Mouse (Mus musculus) layer of hippocampus, adult 2 months (tissue): ENCODE results near the gene Haspin. TPM values are rescaled to one million over a fixed set of nuclear protein-coding genes. Genes with fewer than 3 reads are reported as not detected.
"Not testable (repeated sequence)": the region's sequence is repeated elsewhere in the genome, so short reads cannot be mapped to it uniquely, and the experiment has no call there.

Experiments
- DNase-seq, 2 experiments: peaks; one replicate each; pipeline ENCODE4 v3.0.0; 2022; ENCODE audit warnings: low spot score in 2 of 2
- H3K27ac ChIP-seq: fragments of 200-600 bp; 2 replicates; pipeline ENCODE4 v1.8.1; 2022
- H3K4me3 ChIP-seq: fragments of 200-600 bp; 2 replicates; pipeline ENCODE4 v1.8.1; 2022; ENCODE audit warnings: mild to moderate bottlenecking
- CTCF ChIP-seq: fragments of 200-600 bp; conservative IDR thresholded peaks from 2 replicates; pipeline ENCODE4 v1.8.1; 2022; ENCODE audit warnings: antibody characterized with exemption, mild to moderate bottlenecking, moderate library complexity
- total RNA-seq, 2 experiments: library from RNA; stranded (reverse); gene quantifications; 2 replicates each; pipeline ENCODE4 v1.2.3; 2021

The Haspin gene
- total RNA-seq, 2 experiments from 2014 or later: 0.33 to 0.44 TPM

- peak in 1 of 2 experiments; percentile 13 for DNase-seq
- Histone ChIP-seq H3K27ac (no peak overlapping the region), H3K4me3 (no peak overlapping the region)
- peak; percentile 73 for TF ChIP-seq CTCF
These were observed 7.1 kb downstream of the Haspin start for GRCm38 (mm10) chr11:73131020-73131419.

GRCm38 (mm10) chr11:73126495-73126894, 11.6 kb downstream of the Haspin start:
- no peak overlapping the region for H3K27ac ChIP-seq
- TF ChIP-seq CTCF: no peak
- no peak overlapping the region for H3K4me3 ChIP-seq
- DNase-seq: no peak

- no peak for DNase-seq
- no peak for TF ChIP-seq CTCF
- H3K27ac ChIP-seq: no peak overlapping the region
- no peak overlapping the region for H3K4me3 ChIP-seq
These were observed 26.7 kb downstream of the Haspin start for GRCm38 (mm10) chr11:73111414-73111813.

- DNase-seq: no peak
- Histone ChIP-seq H3K27ac (no peak overlapping the region), H3K4me3 (no peak overlapping the region)
- no peak for TF ChIP-seq CTCF
These were observed 28.2 kb downstream of the Haspin start for GRCm38 (mm10) chr11:73109941-73110340.

- no peak overlapping the region for H3K4me3 ChIP-seq
- peak overlapping the region; percentile 46; the same call in 1 of the 2 replicates for H3K27ac ChIP-seq
- no peak for TF ChIP-seq CTCF
- no peak for DNase-seq
These were observed 29.0 kb downstream of the Haspin start for GRCm38 (mm10) chr11:73108898-73109625.

- TF ChIP-seq CTCF: no peak
- DNase-seq: peak in 1 of 2 experiments; percentile 16
- Histone ChIP-seq H3K27ac (peak overlapping the region; percentile 46; the same call in 1 of the 2 replicates), H3K4me3 (no peak overlapping the region)
These were observed 29.7 kb downstream of the Haspin start for GRCm38 (mm10) chr11:73108195-73108897.

GRCm38 (mm10) chr11:73107358-73107757, 30.7 kb downstream of the Haspin start:
- H3K27ac ChIP-seq, H3K4me3 ChIP-seq: not testable (repeated sequence)
- DNase-seq: peak; percentile 37 to 57
- TF ChIP-seq CTCF: peak; percentile 83

- Histone ChIP-seq H3K27ac (no peak overlapping the region), H3K4me3 (no peak overlapping the region)
- DNase-seq: no peak
- no peak for TF ChIP-seq CTCF
These were observed 32.8 kb downstream of the Haspin start for GRCm38 (mm10) chr11:73105246-73105645.

GRCm38 (mm10) chr11:73101308-73101707, 36.8 kb downstream of the Haspin start:
- TF ChIP-seq CTCF: no peak
- Histone ChIP-seq H3K27ac (no peak overlapping the region), H3K4me3 (no peak overlapping the region)
- DNase-seq: no peak

- no peak for DNase-seq
- H3K27ac ChIP-seq: no peak overlapping the region
- TF ChIP-seq CTCF: no peak
- H3K4me3 ChIP-seq: no peak overlapping the region
These were observed 37.9 kb downstream of the Haspin start for GRCm38 (mm10) chr11:73099976-73100750.

- H3K4me3 ChIP-seq: no peak overlapping the region
- TF ChIP-seq CTCF: no peak
- no peak for DNase-seq
- no peak overlapping the region for H3K27ac ChIP-seq
These were observed 39.2 kb downstream of the Haspin start for GRCm38 (mm10) chr11:73098860-73099259.

GRCm38 (mm10) chr11:73094231-73094995, 43.7 kb downstream of the Haspin start:
- no peak for DNase-seq

GRCm38 (mm10) chr11:73092877-73093276, 45.2 kb downstream of the Haspin start:
- no peak for TF ChIP-seq CTCF

More at GRCm38 (mm10) chr11:73094231-73094995, 43.7 kb downstream of the Haspin start:
- no peak for TF ChIP-seq CTCF
- Histone ChIP-seq H3K27ac (no peak overlapping the region), H3K4me3 (no peak overlapping the region)

More at GRCm38 (mm10) chr11:73092877-73093276, 45.2 kb downstream of the Haspin start:
- Histone ChIP-seq H3K27ac (no peak overlapping the region), H3K4me3 (no peak overlapping the region)
- no peak for DNase-seq
